Mouse (Mus musculus) CH12.LX (cell line): ENCODE results near the gene Gm5148. TPM values are rescaled to one million over a fixed set of nuclear protein-coding genes. Genes with fewer than 3 reads are reported as not detected.

ENCODE experiments used
- DNase-seq: peaks from one replicate; pipeline ENCODE4 v3.0.0-alpha.2; 2013; ENCODE audit errors: extremely low read depth
- H3K27ac ChIP-seq: 2 replicates; pipeline ENCODE4 v1.5.1; 2012; ENCODE audit warnings: low read depth, mild to moderate bottlenecking, control low read depth, moderate library complexity; ENCODE audit not compliant: insufficient read depth
- H3K27me3 ChIP-seq: replicated peaks from 2 replicates; pipeline ENCODE3; 2012; ENCODE audit warnings: inconsistent platforms
- H3K36me3 ChIP-seq, 2 experiments: replicated peaks in 1 of 2; 2 replicates each; pipeline versions ENCODE3 to v1.6.1; 2012; ENCODE audit warnings: inconsistent platforms in 1 of 2, low read length in 1 of 2, mild to moderate bottlenecking in 1 of 2, mixed read lengths in 1 of 2, moderate library complexity in 1 of 2; ENCODE audit not compliant: control insufficient read depth in 1 of 2, insufficient read depth in 1 of 2
- H3K4me1 ChIP-seq, 2 experiments: 2 replicates each; pipeline ENCODE4 v1.6.1; 2012; ENCODE audit warnings: inconsistent platforms in 1 of 2, moderate library complexity in 1 of 2; ENCODE audit not compliant: insufficient read depth in 2 of 2, control insufficient read depth in 1 of 2
- H3K4me2 ChIP-seq: 2 replicates; pipeline ENCODE4 v1.6.1; 2012; ENCODE audit warnings: low read depth, mild to moderate bottlenecking, control low read depth; ENCODE audit not compliant: poor library complexity, insufficient read depth, severe bottlenecking
- H3K4me3 ChIP-seq, 3 experiments: fragments of 150-350 bp in 1 of 3; sonication (generic) in 1 of 3; replicated peaks in 1 of 3; 2 replicates each; pipeline versions ENCODE3 to v1.5.1; 2011 to 2012; ENCODE audit warnings: low read depth in 2 of 3, low read length in 2 of 3, mild to moderate bottlenecking in 2 of 3, moderate library complexity in 2 of 3, control low read depth in 1 of 3, improper control_type of control experiment in 1 of 3, inconsistent platforms in 1 of 3, mixed read lengths in 1 of 3; ENCODE audit not compliant: poor library complexity in 1 of 3
- H3K79me2 ChIP-seq: replicated peaks from 2 replicates; pipeline ENCODE4 v1.6.1; 2012; ENCODE audit warnings: mild to moderate bottlenecking, moderate library complexity; ENCODE audit not compliant: control insufficient read depth, poor library complexity, insufficient read depth, severe bottlenecking; ENCODE audit errors: extremely low read depth
- H3K9ac ChIP-seq: 2 replicates; pipeline ENCODE4 v1.6.1; 2012; ENCODE audit warnings: low read depth, mild to moderate bottlenecking, control low read depth, moderate library complexity; ENCODE audit not compliant: insufficient read depth
- H3K9me3 ChIP-seq: replicated peaks from 2 replicates; pipeline ENCODE3; 2012; ENCODE audit warnings: low read length, inconsistent platforms, mixed read lengths
- BHLHE40 ChIP-seq: IDR thresholded peaks from 2 replicates; pipeline ENCODE4 v1.6.1; 2011; ENCODE audit warnings: mild to moderate bottlenecking, low read depth, low read length, improper control_type of control experiment
- CHD1 ChIP-seq: IDR thresholded peaks from 2 replicates; pipeline ENCODE4 v1.6.1; 2012; ENCODE audit warnings: low read depth, low read length, improper control_type of control experiment, inconsistent platforms
- CHD2 ChIP-seq: IDR thresholded peaks from 2 replicates; pipeline ENCODE4 v1.6.1; 2011; ENCODE audit warnings: low read length, improper control_type of control experiment
- E2F4 ChIP-seq: IDR thresholded peaks from 2 replicates; pipeline ENCODE4 v1.6.1; 2011; ENCODE audit warnings: low read depth, low read length, improper control_type of control experiment; ENCODE audit not compliant: insufficient replicate concordance
- EP300 ChIP-seq: IDR thresholded peaks from 2 replicates; pipeline ENCODE4 v1.6.1; 2011; ENCODE audit warnings: low read length, improper control_type of control experiment
- ETS1 ChIP-seq: conservative IDR thresholded peaks from 2 replicates; pipeline ENCODE4 v1.6.1; 2012; ENCODE audit warnings: low read depth, mild to moderate bottlenecking, inconsistent platforms, low read length, improper control_type of control experiment, moderate library complexity
- GABPA ChIP-seq: IDR thresholded peaks from 2 replicates; pipeline ENCODE4 v1.6.1; 2012; ENCODE audit warnings: low read depth, low read length, improper control_type of control experiment, inconsistent platforms; ENCODE audit not compliant: insufficient replicate concordance
- IRF4 ChIP-seq: IDR thresholded peaks from 2 replicates; pipeline ENCODE4 v1.6.1; 2014; ENCODE audit warnings: low read depth, mild to moderate bottlenecking, inconsistent platforms, low read length, improper control_type of control experiment
- JUND ChIP-seq: conservative IDR thresholded peaks from 2 replicates; pipeline ENCODE4 v1.6.1; 2011; ENCODE audit warnings: low read depth, low read length, improper control_type of control experiment
- MAFK ChIP-seq: IDR thresholded peaks from 2 replicates; pipeline ENCODE4 v1.6.1; 2011; ENCODE audit warnings: low read length, improper control_type of control experiment; ENCODE audit not compliant: insufficient replicate concordance
- MAZ ChIP-seq: IDR thresholded peaks from 2 replicates; pipeline ENCODE4 v1.6.1; 2012; ENCODE audit warnings: low read depth, mild to moderate bottlenecking, inconsistent platforms, low read length, improper control_type of control experiment, moderate library complexity
- MYC ChIP-seq: IDR thresholded peaks from 2 replicates; pipeline ENCODE4 v1.6.1; 2011; ENCODE audit warnings: low read depth, mild to moderate bottlenecking, improper control_type of control experiment, low read length
- NRF1 ChIP-seq: IDR thresholded peaks from 2 replicates; pipeline ENCODE4 v1.6.1; 2014; ENCODE audit warnings: low read depth, mild to moderate bottlenecking, inconsistent platforms, low read length, improper control_type of control experiment, moderate library complexity
- POLR2A ChIP-seq: IDR thresholded peaks from 2 replicates; pipeline ENCODE4 v1.6.1; 2011; ENCODE audit warnings: low read depth, mild to moderate bottlenecking, improper control_type of control experiment, low read length
- POLR2AphosphoS2 ChIP-seq: IDR thresholded peaks from 2 replicates; pipeline ENCODE4 v1.6.1; 2011; ENCODE audit warnings: low read depth, low read length, improper control_type of control experiment
- RAD21 ChIP-seq: IDR thresholded peaks from 2 replicates; pipeline ENCODE4 v1.6.1; 2011; ENCODE audit warnings: low read depth, mild to moderate bottlenecking, low read length, improper control_type of control experiment, moderate library complexity
- SMC3 ChIP-seq: IDR thresholded peaks from 2 replicates; pipeline ENCODE4 v1.6.1; 2011; ENCODE audit warnings: low read depth, low read length, improper control_type of control experiment
- TCF12 ChIP-seq: IDR thresholded peaks from 2 replicates; pipeline ENCODE4 v1.6.1; 2014; ENCODE audit warnings: low read depth, mild to moderate bottlenecking, inconsistent platforms, low read length, improper control_type of control experiment
- UBTF ChIP-seq: IDR thresholded peaks from 2 replicates; pipeline ENCODE4 v1.6.1; 2012; ENCODE audit warnings: low read depth, mild to moderate bottlenecking, inconsistent platforms, low read length, improper control_type of control experiment, moderate library complexity
- USF1 ChIP-seq: IDR thresholded peaks from 2 replicates; pipeline ENCODE4 v1.6.1; 2014; ENCODE audit warnings: low read depth, mild to moderate bottlenecking, inconsistent platforms, low read length, improper control_type of control experiment
- USF2 ChIP-seq: conservative IDR thresholded peaks from 2 replicates; pipeline ENCODE4 v1.6.1; 2011; ENCODE audit warnings: low read depth, low read length, improper control_type of control experiment
- ZKSCAN1 ChIP-seq: IDR thresholded peaks from 2 replicates; pipeline ENCODE4 v1.6.1; 2012; ENCODE audit warnings: low read depth, inconsistent platforms, low read length, improper control_type of control experiment, borderline replicate concordance
- ZMIZ1 ChIP-seq: IDR thresholded peaks from 2 replicates; pipeline ENCODE4 v1.6.1; 2012; ENCODE audit warnings: low read depth, mild to moderate bottlenecking, inconsistent platforms, low read length, improper control_type of control experiment
- ZNF384 ChIP-seq: IDR thresholded peaks from 2 replicates; pipeline ENCODE4 v1.6.1; 2012; ENCODE audit warnings: low read depth, low read length, improper control_type of control experiment, inconsistent platforms
- dilution Hi-C: fragments of 300-500 bp; cut with MboI; formaldehyde crosslinking; loops from 2 replicates; pipeline ENCODE4 v1.14.3; 2020; ENCODE audit warnings: low sequenced_read_pairs; ENCODE audit not compliant: extremely low pct_unique_long_range_greater_than_20kb, extremely low pct_ligation_motif_present
- in situ Hi-C: fragments of 300-500 bp; cut with MboI; formaldehyde crosslinking; loops from 3 replicates; pipeline ENCODE4 v1.14.3; 2019; ENCODE audit warnings: low sequenced_read_pairs, low pct_ligation_motif_present, low pct_unique_long_range_greater_than_20kb, mixed read lengths
- polyA plus RNA-seq: library from polyadenylated mRNA; unstranded; fragments of >175 nt; gene quantifications from 2 replicates; pipeline ENCODE4 v1.2.1, GENCODE M21; 2012; ENCODE audit warnings: low read depth; ENCODE audit not compliant: insufficient read length
- total RNA-seq, 2 experiments: library from RNA; depleted of rRNA; stranded (reverse); fragments of 300-350 nt in 1 of 2; fragments of >200 nt in 1 of 2; gene quantifications; 2 replicates each; pipeline ENCODE4 v1.2.3; 2012 to 2014

The Gm5148 gene
- total and polyA plus RNA-seq, 3 experiments = 146 TPM; not detected in 2

DNA sequence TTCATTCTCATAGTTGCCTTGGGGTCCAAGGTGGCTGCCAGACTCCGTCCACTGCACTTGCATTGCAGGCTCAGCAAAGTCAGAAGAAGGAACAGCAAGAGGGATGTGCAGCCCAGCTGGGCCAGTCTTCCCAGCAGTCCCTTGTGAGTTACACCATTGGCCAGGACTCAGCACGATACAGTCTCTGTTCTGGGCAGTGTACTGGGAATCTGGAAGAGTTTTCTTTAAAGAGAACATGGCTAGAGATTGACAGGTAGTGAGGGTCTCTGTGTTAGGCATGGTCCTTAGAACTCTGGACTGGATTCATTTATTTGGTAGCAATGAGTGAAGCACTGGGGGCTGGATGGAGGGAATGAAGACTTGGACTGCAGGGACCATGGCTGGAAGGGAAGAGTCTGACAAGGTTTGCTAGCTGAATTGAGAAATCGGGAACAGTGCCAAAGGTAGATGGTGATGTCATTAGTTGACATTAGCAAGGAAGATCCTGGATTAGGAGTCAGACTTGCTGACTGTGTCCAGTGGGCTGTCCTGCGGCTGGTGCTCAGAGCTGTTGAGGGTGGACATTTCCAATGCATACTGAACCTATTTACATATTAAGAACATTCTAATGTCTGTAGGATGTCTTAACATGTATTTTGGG is 2.3 kb upstream of the Gm5148 start:
- no peak for TF ChIP-seq TCF12
- no peak for TF ChIP-seq ZKSCAN1
- no peak for TF ChIP-seq ETS1
- no peak for TF ChIP-seq CHD2
- TF ChIP-seq EP300 = no peak
- no peak for TF ChIP-seq JUND
- TF ChIP-seq IRF4 = no peak
- TF ChIP-seq RAD21 = no peak
- TF ChIP-seq ZMIZ1 = no peak
- no peak for TF ChIP-seq SMC3
- TF ChIP-seq BHLHE40 = no peak
- no peak for TF ChIP-seq UBTF
- TF ChIP-seq E2F4 = no peak
- no peak for TF ChIP-seq MYC
- no peak for TF ChIP-seq GABPA
- TF ChIP-seq POLR2A = no peak
- TF ChIP-seq MAZ = no peak
- TF ChIP-seq CHD1 = no peak
- Histone ChIP-seq H3K4me1 (peaks cover 2 to 11% of the 10 kb centered on the region in 2 experiments; a peak in 2 of 4 replicates), H3K4me3 (no peak overlapping the region), H3K4me2 (no peak overlapping the region), H3K36me3 (no peaks in the 10 kb centered on the region), H3K9ac (no peak overlapping the region), H3K9me3 (no peaks in the 10 kb centered on the region), H3K27me3 (no peaks in the 10 kb centered on the region), H3K79me2 (no peaks in the 10 kb centered on the region), H3K27ac (no peak overlapping the region)
- in situ Hi-C loops (no loop called here), dilution Hi-C loops (no loop called here)
- no peak for DNase-seq

DNA sequence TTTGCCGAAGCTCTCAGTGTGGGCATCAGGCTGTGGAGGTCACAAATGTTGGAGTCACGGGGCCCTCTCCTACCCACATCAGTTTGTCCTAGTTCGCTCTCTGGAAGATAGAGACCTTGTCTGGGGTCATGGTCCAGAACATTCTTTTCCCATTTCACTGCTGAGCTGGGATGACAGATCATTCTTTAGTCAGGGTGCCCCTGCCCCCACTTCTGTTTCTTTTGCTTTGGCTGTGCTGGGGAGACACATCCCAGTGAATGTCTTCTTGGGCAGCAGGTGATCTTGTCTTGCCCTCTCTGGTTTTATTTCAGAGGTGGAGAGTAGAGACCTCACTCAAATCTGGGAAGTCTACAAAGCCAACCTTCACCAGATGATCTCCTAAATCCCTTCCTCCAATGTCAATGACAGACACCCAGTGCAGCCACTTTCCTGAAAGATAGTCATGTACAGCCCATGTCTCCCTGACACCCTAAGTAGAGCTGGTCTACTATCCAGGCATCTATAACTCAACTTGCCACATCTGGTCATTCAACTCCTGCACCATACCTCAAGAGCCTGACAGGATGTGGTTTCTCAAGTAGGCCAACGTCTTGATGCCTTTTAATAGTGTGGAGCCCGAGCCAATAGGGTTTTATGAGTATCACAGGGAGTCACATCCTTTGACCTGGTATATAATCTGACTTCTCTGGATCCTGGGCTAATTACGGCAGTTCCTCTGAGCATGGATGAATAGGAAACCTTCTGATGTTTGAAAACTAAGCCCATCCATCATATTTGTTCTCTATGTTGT is 851 bp upstream of the Gm5148 start:
- Histone ChIP-seq H3K4me1 (peaks cover 2 to 11% of the 10 kb centered on the region in 2 experiments; a peak in 2 of 4 replicates), H3K79me2 (no peaks in the 10 kb centered on the region), H3K4me3 (no peak overlapping the region), H3K36me3 (no peaks in the 10 kb centered on the region), H3K9me3 (no peaks in the 10 kb centered on the region), H3K27me3 (no peaks in the 10 kb centered on the region), H3K27ac (no peak overlapping the region), H3K9ac (no peak overlapping the region), H3K4me2 (no peak overlapping the region)
- in situ Hi-C loops = no loop called here
- dilution Hi-C loops = no loop called here
- no peak for DNase-seq
- TF ChIP-seq POLR2AphosphoS2 (no peak), UBTF (no peak), MAZ (no peak), CHD1 (no peak), MAFK (no peak), POLR2A (no peak), SMC3 (no peak), NRF1 (no peak), USF2 (no peak), USF1 (no peak), ZNF384 (no peak)
- TF ChIP-seq, all 38 proteins: peak for 0
